Mouse (Mus musculus) bone marrow, adult 2 months (tissue): ENCODE measurements around the gene Ccn2. TPM values are rescaled to one million over a fixed set of nuclear protein-coding genes. Genes with fewer than 3 reads are reported as not detected.

Source experiments
- H3K27ac ChIP-seq: fragments of 200-500 bp; 2 replicates; pipeline ENCODE4 v1.5.1; 2012; ENCODE audit warnings: low read depth, mild to moderate bottlenecking, control low read depth, inconsistent platforms, low read length; ENCODE audit not compliant: control insufficient read depth, poor library complexity, insufficient read depth
- H3K4me1 ChIP-seq: fragments of 200-500 bp; 2 replicates; pipeline ENCODE4 v1.6.1; 2011; ENCODE audit warnings: low read length; ENCODE audit not compliant: control insufficient read depth, insufficient read depth
- H3K4me3 ChIP-seq: fragments of 200-500 bp; replicated peaks from 2 replicates; pipeline ENCODE3; 2011; ENCODE audit warnings: mild to moderate bottlenecking, low read depth, low read length, control low read depth; ENCODE audit not compliant: control insufficient read depth
- CTCF ChIP-seq: fragments of 200-500 bp; IDR thresholded peaks from 2 replicates; pipeline ENCODE4 v1.5.1; 2011; ENCODE audit warnings: low read length, control low read depth; ENCODE audit not compliant: control insufficient read depth, insufficient read depth
- POLR2A ChIP-seq: fragments of 200-500 bp; IDR thresholded peaks from 2 replicates; pipeline ENCODE4 v1.6.1; 2011; ENCODE audit warnings: low read depth, mild to moderate bottlenecking, control low read depth, low read length, borderline replicate concordance; ENCODE audit not compliant: control insufficient read depth
- WGBS: fragments of 180-500 bp; shearing (Covaris S2); methylation state at CpG from one replicate; pipeline ENCODE4 v1.1.7; 2018; 5-methylcytosine and 5-hydroxymethylcytosine counted together
- polyA plus RNA-seq: library from polyadenylated mRNA; stranded (reverse); fragments of >200 nt; gene quantifications from 2 replicates; pipeline ENCODE4 v1.2.4, GENCODE M21; 2011; ENCODE audit warnings: low replicate concordance; ENCODE audit not compliant: missing spikeins, insufficient read depth, insufficient read length

Gene Ccn2
- polyA plus RNA-seq, 1 experiment, result 21.3 TPM

GRCm38 (mm10) chr10:24640186-24640875 lies 45.1 kb downstream of the Ccn2 start:
- Histone ChIP-seq H3K4me1 (peaks cover 4% of the 10 kb centered on the region), H3K4me3 (no peak overlapping the region), H3K27ac (no peak overlapping the region)
- WGBS, result 43% methylated on average over 6 of the region's 6 CpGs
- no peak for TF ChIP-seq CTCF
- no peak for TF ChIP-seq POLR2A

GRCm38 (mm10) chr10:24641416-24642140 lies 46.3 kb downstream of the Ccn2 start:
- H3K4me1 ChIP-seq, result peaks cover 4% of the 10 kb centered on the region
- 27% methylated on average over 14 of the region's 14 CpGs for WGBS
- H3K27ac ChIP-seq, result no peak overlapping the region
- H3K4me3 ChIP-seq, result no peak overlapping the region
- TF ChIP-seq CTCF (no peak), POLR2A (no peak)

- H3K4me1 ChIP-seq, result peaks cover 4% of the 10 kb centered on the region
- 22% methylated on average over 11 of the region's 11 CpGs for WGBS
- TF ChIP-seq CTCF (no peak), POLR2A (no peak)
- no peak overlapping the region for H3K27ac ChIP-seq
- H3K4me3 ChIP-seq, result no peak overlapping the region
These were observed 47.7 kb downstream of the Ccn2 start for GRCm38 (mm10) chr10:24642796-24643580.

GRCm38 (mm10) chr10:24645169-24645568 lies 49.9 kb downstream of the Ccn2 start:
- peaks cover 4% of the 10 kb centered on the region for H3K4me1 ChIP-seq
- no peak for TF ChIP-seq POLR2A
- TF ChIP-seq CTCF, result no peak
- H3K4me3 ChIP-seq, result no peak overlapping the region
- no peak overlapping the region for H3K27ac ChIP-seq
- WGBS, result 74% methylated on average over 8 of the region's 8 CpGs

Other genes with a start within 250 kb of the Ccn2 start
- 2.4 and 4.8 TPM in 2 replicates for gene Enpp1, start 116.7 kb downstream of the Ccn2 start, polyA plus RNA-seq
- 2.9 and 4.3 TPM in 2 replicates for gene Enpp3, start 247.4 kb downstream of the Ccn2 start, polyA plus RNA-seq